Mouse (Mus musculus) embryonic facial prominence, embryonic 15.5 days (tissue): ENCODE measurements around the gene Ackr1. TPM values are rescaled to one million over a fixed set of nuclear protein-coding genes. Genes with fewer than 3 reads are reported as not detected.

ENCODE experiments used
- ATAC-seq: fragments of 200-750 bp; cut with Nextera tagmentation; 2 replicates; pipeline ENCODE4 v1.8.0; 2017; ENCODE audit warnings: low read depth, moderate TSS enrichment; ENCODE audit not compliant: insufficient number of reproducible peaks, low FRiP score, low TSS enrichment
- H3K27ac ChIP-seq: fragments of 300-500 bp; sonication (generic); replicated peaks from 2 replicates; pipeline ENCODE4 v1.5.1; 2015; ENCODE audit warnings: mild to moderate bottlenecking, inconsistent platforms
- H3K27me3 ChIP-seq: fragments of 300-500 bp; sonication (generic); 2 replicates; pipeline ENCODE4 v1.6.1; 2015; ENCODE audit warnings: inconsistent platforms
- H3K36me3 ChIP-seq: fragments of 300-500 bp; sonication (generic); 2 replicates; pipeline ENCODE4 v1.6.1; 2015; ENCODE audit warnings: mild to moderate bottlenecking, inconsistent platforms
- H3K4me1 ChIP-seq: fragments of 300-500 bp; sonication (generic); 2 replicates; pipeline ENCODE4 v1.6.1; 2015; ENCODE audit warnings: inconsistent platforms
- H3K4me2 ChIP-seq: fragments of 300-500 bp; sonication (generic); replicated peaks from 2 replicates; pipeline ENCODE4 v1.6.1; 2015; ENCODE audit warnings: mild to moderate bottlenecking, inconsistent platforms
- H3K4me3 ChIP-seq: fragments of 300-500 bp; sonication (generic); replicated peaks from 2 replicates; pipeline ENCODE4 v1.5.1; 2015; ENCODE audit warnings: mild to moderate bottlenecking, inconsistent platforms
- H3K9ac ChIP-seq: fragments of 300-500 bp; sonication (generic); 2 replicates; pipeline ENCODE4 v1.6.1; 2015; ENCODE audit warnings: inconsistent platforms
- H3K9me3 ChIP-seq: fragments of 300-500 bp; sonication (generic); replicated peaks from 2 replicates; pipeline ENCODE4 v1.6.1; 2016; ENCODE audit warnings: inconsistent platforms
- WGBS: fragments of 180-500 bp; shearing (Covaris S2); methylation state at CpG from one replicate; pipeline ENCODE4 v1.1.7; 2015; 5-methylcytosine and 5-hydroxymethylcytosine counted together
- polyA plus RNA-seq: library from polyadenylated mRNA; unstranded; fragments of >200 nt; fragmentation: Nextera tagmentation; extraction: Ambion mirVana; gene quantifications from 2 replicates; pipeline ENCODE4 v1.2.1, GENCODE M21; 2015

Gene Ackr1
- 2.3 TPM in 2 replicates for polyA plus RNA-seq

DNA sequence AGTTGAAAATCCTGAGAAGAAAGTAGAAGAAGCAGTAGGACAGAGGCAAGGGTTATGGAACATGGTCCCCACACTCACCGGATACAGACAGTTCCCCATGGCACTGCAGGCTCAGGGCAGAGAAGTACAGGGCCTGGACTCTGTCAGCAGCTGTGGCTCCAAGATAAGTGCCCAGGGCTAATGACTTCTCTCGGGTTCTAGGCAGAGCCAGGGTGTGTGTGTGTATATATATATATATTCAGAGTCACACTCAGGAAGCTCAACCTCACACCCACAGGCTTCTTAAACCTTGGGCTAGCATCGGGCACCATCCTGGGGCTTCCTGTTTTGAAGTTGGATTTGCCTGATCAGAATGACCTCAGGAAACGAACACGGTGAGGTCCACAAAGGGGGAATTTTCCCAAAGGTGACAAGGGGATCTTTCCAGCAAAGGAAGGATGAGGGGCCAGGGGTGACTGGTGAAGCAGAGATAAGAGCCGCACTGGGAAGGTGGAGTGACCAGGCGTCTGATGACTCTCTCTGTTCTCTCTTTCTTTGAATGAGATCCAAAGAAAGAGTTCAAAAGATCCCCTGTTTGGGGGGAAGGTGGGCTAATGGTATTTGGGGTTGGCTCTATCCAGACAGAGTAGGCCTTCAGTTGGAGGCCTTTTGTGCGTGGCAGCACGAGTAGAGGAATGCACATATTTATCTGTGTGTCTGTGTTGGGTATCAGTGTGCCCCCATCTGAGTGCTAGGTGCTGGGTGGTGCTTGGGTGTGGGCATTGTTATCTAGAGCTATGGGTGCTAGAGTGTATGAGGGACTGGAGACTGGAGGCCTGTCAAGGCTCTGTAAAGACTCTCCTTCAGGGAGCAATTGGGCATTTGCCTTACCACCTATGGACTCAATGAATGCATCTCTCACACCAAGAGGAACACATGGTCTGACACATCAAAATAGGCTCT is at the start of gene Ackr1:
Gene Ackr1 (minus strand): TSS at position 439 of the 942 bp plus-strand sequence.
- H3K27ac ChIP-seq: no peak within 1 kb of the TSS
- WGBS: 65% methylated on average over 9 of the region's 9 CpGs
- H3K36me3 ChIP-seq: no peaks in the 10 kb centered on the region
- no peaks in the 10 kb centered on the region for H3K27me3 ChIP-seq
- ATAC-seq: no peak
- H3K9me3 ChIP-seq: no peaks in the 10 kb centered on the region
- no peaks in the 10 kb centered on the region; the same call in 1 of the 2 replicates for H3K4me1 ChIP-seq
- no peak within 1 kb of the TSS for H3K4me3 ChIP-seq
- no peak within 1 kb of the TSS for H3K9ac ChIP-seq
- no peak within 1 kb of the TSS for H3K4me2 ChIP-seq

- Histone ChIP-seq H3K9me3 (no peaks in the 10 kb centered on the region), H3K4me3 (no peak overlapping the region), H3K27me3 (no peaks in the 10 kb centered on the region), H3K4me1 (no peaks in the 10 kb centered on the region), H3K9ac (no peak overlapping the region), H3K27ac (no peak overlapping the region), H3K36me3 (no peaks in the 10 kb centered on the region), H3K4me2 (no peak overlapping the region)
- 85% methylated on average over 6 of the region's 6 CpGs for WGBS
- ATAC-seq: no peak
Measured at GRCm38 (mm10) chr1:173381436-173381835, 47.9 kb upstream of the Ackr1 start.

DNA sequence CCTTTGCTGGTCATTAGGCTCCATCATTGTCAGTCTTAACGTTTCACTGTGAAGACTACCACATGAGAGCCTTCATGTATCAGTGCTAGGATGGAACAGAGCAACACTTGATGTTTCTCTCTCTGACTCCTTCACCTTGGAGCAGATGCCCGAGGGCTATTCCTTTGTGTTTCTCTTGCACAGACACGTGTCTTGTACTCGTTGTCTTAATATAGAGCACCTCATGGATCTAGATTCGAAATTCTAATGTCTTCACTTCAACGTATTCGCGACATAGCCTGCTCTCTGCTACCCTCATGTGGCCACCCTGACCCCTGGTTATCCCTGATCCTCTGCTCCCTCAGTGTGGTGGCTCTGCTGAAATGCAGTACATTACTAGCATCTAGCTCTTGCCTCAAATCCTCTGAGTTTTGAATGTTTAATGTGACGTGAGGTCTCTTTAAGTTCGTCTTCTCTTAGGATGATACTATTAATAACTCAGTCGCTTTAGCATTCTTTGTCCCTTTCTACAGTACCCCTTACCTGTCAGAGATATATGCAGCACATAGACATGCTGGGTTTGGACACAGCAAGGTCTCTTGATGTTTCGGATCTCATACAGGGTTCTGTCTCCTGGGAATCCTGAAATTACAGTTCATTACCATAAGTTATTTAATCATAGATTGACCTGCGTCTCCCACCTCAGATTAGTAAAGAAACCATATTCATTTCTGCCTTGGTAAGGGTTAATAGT is 44.0 kb upstream of the Ackr1 start:
- Histone ChIP-seq H3K36me3 (no peaks in the 10 kb centered on the region), H3K27me3 (no peaks in the 10 kb centered on the region), H3K27ac (no peak overlapping the region), H3K4me1 (no peaks in the 10 kb centered on the region), H3K9ac (no peak overlapping the region), H3K4me3 (no peak overlapping the region), H3K9me3 (no peaks in the 10 kb centered on the region), H3K4me2 (no peak overlapping the region)
- ATAC-seq: no peak
- 27% methylated on average over 13 of the region's 13 CpGs for WGBS

DNA sequence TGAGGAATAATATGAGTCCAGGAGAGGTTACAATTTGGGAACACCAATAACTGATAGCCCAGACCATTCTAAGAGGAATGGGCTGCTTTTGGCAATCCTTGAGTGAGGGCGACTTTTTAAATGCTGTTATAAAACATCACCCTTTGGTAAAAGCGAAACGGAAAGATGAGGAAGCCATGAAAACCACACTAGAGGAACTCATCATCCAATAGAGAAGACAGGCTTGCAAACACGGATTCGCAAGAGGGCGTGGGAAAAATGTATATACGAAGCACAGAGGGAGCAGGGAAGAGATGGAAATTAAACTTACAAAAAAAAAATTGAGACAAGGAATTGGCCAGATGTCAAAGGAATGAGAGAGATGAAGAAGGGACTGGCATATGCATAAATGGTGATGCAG is 40.5 kb upstream of the Ackr1 start:
- Histone ChIP-seq H3K36me3 (no peaks in the 10 kb centered on the region), H3K9me3 (no peaks in the 10 kb centered on the region), H3K4me1 (no peaks in the 10 kb centered on the region), H3K9ac (no peak overlapping the region), H3K4me2 (no peak overlapping the region), H3K27ac (no peak overlapping the region), H3K4me3 (no peak overlapping the region), H3K27me3 (peaks cover 9% of the 10 kb centered on the region; the same call in 1 of the 2 replicates)
- 79% methylated on average over 7 of the region's 7 CpGs for WGBS
- no peak for ATAC-seq

DNA sequence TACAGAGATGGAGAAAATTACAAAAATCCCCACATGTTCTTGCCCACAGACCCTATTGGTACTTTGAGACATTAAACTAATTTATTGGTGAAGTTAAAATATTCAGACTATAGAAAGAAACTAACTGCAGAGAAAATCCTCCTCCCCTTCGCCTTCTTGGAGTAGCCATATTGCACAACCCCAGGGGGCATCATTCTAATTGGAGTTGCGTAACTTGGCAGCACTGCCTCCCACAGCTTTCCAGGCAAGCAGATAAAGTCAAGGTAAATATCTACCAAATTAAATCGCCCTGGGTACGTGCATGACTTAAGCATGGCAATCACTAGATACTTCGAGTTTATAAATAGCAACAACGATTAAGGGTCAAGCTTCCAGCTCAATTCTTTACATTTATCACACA is 38.0 kb upstream of the Ackr1 start:
- peaks cover 25% of the 10 kb centered on the region for H3K27me3 ChIP-seq
- H3K4me3 ChIP-seq: no peak overlapping the region
- H3K4me2 ChIP-seq: no peak overlapping the region
- ATAC-seq: no peak
- 77% methylated on average over 6 of the region's 6 CpGs for WGBS
- H3K36me3 ChIP-seq: no peaks in the 10 kb centered on the region
- peaks cover 14% of the 10 kb centered on the region for H3K4me1 ChIP-seq
- H3K9me3 ChIP-seq: no peaks in the 10 kb centered on the region
- H3K27ac ChIP-seq: no peak overlapping the region
- H3K9ac ChIP-seq: no peak overlapping the region

GRCm38 (mm10) chr1:173370456-173370855 is 36.9 kb upstream of the Ackr1 start:
- Histone ChIP-seq H3K27me3 (peaks cover 32% of the 10 kb centered on the region), H3K9me3 (no peaks in the 10 kb centered on the region), H3K4me1 (peaks cover 24% of the 10 kb centered on the region), H3K27ac (no peak overlapping the region), H3K36me3 (no peaks in the 10 kb centered on the region), H3K4me2 (no peak overlapping the region), H3K4me3 (no peak overlapping the region), H3K9ac (no peak overlapping the region)
- ATAC-seq: no peak
- 52% methylated on average over 6 of the region's 6 CpGs for WGBS

- no peaks in the 10 kb centered on the region for H3K36me3 ChIP-seq
- no peak overlapping the region for H3K4me2 ChIP-seq
- no peaks in the 10 kb centered on the region for H3K9me3 ChIP-seq
- no peak overlapping the region for H3K4me3 ChIP-seq
- WGBS: 66% methylated on average over 2 of the region's 2 CpGs
- peaks cover 24% of the 10 kb centered on the region for H3K4me1 ChIP-seq
- no peak overlapping the region for H3K27ac ChIP-seq
- H3K27me3 ChIP-seq: peaks cover 35% of the 10 kb centered on the region
- H3K9ac ChIP-seq: no peak overlapping the region
- ATAC-seq: no peak
Measured at GRCm38 (mm10) chr1:173369611-173370010, 36.1 kb upstream of the Ackr1 start.

- Histone ChIP-seq H3K4me2 (peak within 1 kb of the TSS; percentile 91), H3K27ac (no peak within 1 kb of the TSS), H3K9ac (peak within 1 kb of the TSS; percentile 39; the same call in 1 of the 2 replicates), H3K4me1 (peaks cover 24% of the 10 kb centered on the region), H3K9me3 (no peaks in the 10 kb centered on the region), H3K4me3 (peak within 1 kb of the TSS; percentile 58), H3K36me3 (no peaks in the 10 kb centered on the region), H3K27me3 (peaks cover 35% of the 10 kb centered on the region)
- 1% methylated on average over 41 of the region's 46 CpGs for WGBS
- ATAC-seq: peak; percentile 75
Measured at GRCm38 (mm10) chr1:173367356-173368046, 34.0 kb upstream of the Ackr1 start, which contains the start of gene Cadm3. Cadm3 (minus strand) TSS chr1:173367695.

DNA sequence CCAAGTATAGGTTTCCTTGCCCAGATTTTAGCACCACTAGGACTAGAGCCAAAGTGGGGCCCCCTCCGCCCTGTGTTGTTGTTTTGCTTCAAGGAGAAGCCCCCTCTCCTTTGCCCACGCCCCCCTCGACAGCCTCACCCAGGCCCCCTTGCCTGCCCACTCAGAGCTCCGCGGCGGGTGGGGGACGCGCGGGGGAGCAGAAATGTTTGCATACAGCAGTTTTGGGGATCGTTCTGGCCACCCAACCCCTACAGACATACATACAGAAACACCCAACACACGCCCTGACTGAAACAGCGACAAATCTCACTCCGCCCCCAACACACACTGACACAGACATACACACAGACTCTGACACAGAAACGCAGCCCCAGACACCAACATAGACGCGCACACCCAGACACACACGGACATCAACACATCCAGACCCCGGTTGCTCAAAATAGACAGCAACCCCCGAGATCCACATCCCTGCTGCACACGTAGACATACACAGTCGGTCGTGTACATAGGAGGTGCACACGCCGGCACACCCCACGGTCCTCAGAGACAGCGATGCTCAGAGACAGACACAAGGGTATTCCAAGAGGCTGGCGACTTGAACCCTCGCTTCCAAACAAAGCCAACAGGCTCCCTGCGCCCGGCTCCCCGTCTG is 33.3 kb upstream of the Ackr1 start:
- Histone ChIP-seq H3K27ac (no peak overlapping the region), H3K27me3 (peaks cover 35% of the 10 kb centered on the region), H3K4me1 (peaks cover 24% of the 10 kb centered on the region), H3K9me3 (no peaks in the 10 kb centered on the region), H3K4me2 (peak overlapping the region; percentile 91), H3K4me3 (peak overlapping the region; percentile 58), H3K9ac (peak overlapping the region; percentile 39; the same call in 1 of the 2 replicates), H3K36me3 (no peaks in the 10 kb centered on the region)
- no peak; the same call in 1 of the 2 replicates for ATAC-seq
- under 1% methylated on average over 31 of the region's 31 CpGs for WGBS

- ATAC-seq: peak; percentile 49
- WGBS: 3% methylated on average over 13 of the region's 13 CpGs
- Histone ChIP-seq H3K4me2 (peak overlapping the region; percentile 91), H3K4me3 (peak overlapping the region; percentile 58), H3K9me3 (no peaks in the 10 kb centered on the region), H3K27me3 (peaks cover 35% of the 10 kb centered on the region), H3K4me1 (peaks cover 24% of the 10 kb centered on the region), H3K27ac (no peak overlapping the region), H3K36me3 (no peaks in the 10 kb centered on the region), H3K9ac (no peak overlapping the region)
Measured at GRCm38 (mm10) chr1:173365970-173366409, 32.4 kb upstream of the Ackr1 start.
